Mouse (Mus musculus): Measurements from ENCODE around the gene Mroh3.

- 0 out of 2 replicates have a peak, but pooled peaks have one; percentile 9 for TF ChIP-seq POLR2A (IDR thresholded peaks at IDR 0.05; ENCODE audit: borderline replicate concordance, control insufficient read depth, low read depth, low read length)
- no peak for TF ChIP-seq CTCF (IDR thresholded peaks at IDR 0.05; ENCODE audit: control insufficient read depth, insufficient read depth, low read length)
Measured at GRCm38 (mm10) chr1:136174101-136174606, 38.5 kb downstream of the Mroh3 start.

Measured in bone marrow, adult 2 months (tissue).